Mouse (Mus musculus): ENCODE results near the gene Dgat2l6. TPM values are rescaled to one million over a fixed set of nuclear protein-coding genes. Genes with fewer than 3 reads are reported as not detected.

The Dgat2l6 gene
- polyA plus RNA-seq, 1 experiment from 2014 or later, result not detected

DNA sequence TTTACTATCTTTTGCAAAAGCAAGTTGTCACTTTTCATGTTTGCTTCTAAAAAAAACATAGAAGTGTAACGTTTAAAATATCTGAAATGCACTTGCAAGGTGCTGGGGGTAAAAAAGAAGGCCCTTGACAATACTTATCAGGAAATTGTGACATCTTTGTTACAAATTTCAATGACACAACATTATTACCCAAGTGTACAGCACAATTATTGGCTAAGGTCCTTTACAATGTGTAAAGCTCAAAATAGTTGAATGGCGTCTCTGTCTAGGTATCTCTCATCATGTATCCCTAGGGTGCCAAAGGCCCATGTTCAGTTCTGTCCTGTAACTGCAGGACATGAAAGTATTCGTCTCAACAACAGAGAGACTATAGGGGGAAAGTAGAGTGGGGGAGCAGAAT lies 31.4 kb downstream of the Dgat2l6 start:
- Histone ChIP-seq H3K4me3 (ENCODE audit: low read depth, low read length) (no peak overlapping the region), H3K4me1 (ENCODE audit: insufficient read depth) (no peaks in the 10 kb centered on the region), H3K27me3 (ENCODE audit: insufficient read depth, low read length) (peaks cover 2% of the 10 kb centered on the region; the same call in 1 of the 2 replicates), H3K27ac (ENCODE audit: low read depth) (no peak overlapping the region), H3K9ac (replicated peaks) (no peak overlapping the region), H3K4me2 (ENCODE audit: low read depth, low read length) (no peak overlapping the region), H3K36me3 (replicated peaks; ENCODE audit: insufficient read depth, low read length) (no peaks in the 10 kb centered on the region), H3K9me3 (ENCODE audit: low read length) (no peaks in the 10 kb centered on the region)
- ATAC-seq (no peak), DNase-seq (no peak)
- WGBS (ENCODE audit: insufficient replicate concordance), result 69% methylated on average over 3 of the region's 3 CpGs
- no peak for TF ChIP-seq EP300 (IDR thresholded peaks at IDR 0.05; ENCODE audit: low read depth)
- no peak for TF ChIP-seq CTCF (IDR thresholded peaks at IDR 0.05; ENCODE audit: low read depth)

DNA sequence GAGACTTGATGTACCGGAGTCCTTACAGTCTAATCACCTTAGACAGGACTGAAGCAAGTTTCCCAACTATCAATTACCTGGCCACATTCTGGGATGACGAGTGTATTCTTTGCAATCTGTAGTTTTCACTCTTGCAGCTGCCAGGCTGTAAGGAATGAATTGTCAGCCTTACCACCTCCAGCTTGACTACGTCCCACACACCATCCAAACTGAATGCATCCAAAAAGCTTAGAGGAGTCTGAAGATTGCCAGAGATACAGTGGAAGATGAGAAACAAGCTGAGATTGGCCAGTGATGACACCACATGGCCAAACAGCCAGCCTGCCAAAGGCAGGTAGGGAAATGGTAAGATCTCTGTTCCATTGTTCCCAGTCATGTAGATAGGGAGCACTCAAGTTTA lies 41.1 kb downstream of the Dgat2l6 start:
- Histone ChIP-seq H3K9me3 (ENCODE audit: low read length) (no peaks in the 10 kb centered on the region), H3K27ac (ENCODE audit: low read depth) (no peak overlapping the region), H3K4me3 (ENCODE audit: low read depth, low read length) (no peak overlapping the region), H3K27me3 (ENCODE audit: insufficient read depth, low read length) (no peaks in the 10 kb centered on the region), H3K36me3 (replicated peaks; ENCODE audit: insufficient read depth, low read length) (no peaks in the 10 kb centered on the region), H3K4me2 (ENCODE audit: low read depth, low read length) (no peak overlapping the region), H3K4me1 (ENCODE audit: insufficient read depth) (no peaks in the 10 kb centered on the region), H3K9ac (replicated peaks) (no peak overlapping the region)
- no peak for DNase-seq
- WGBS (ENCODE audit: insufficient replicate concordance), result 84% methylated on average over 3 of the region's 3 CpGs
- ATAC-seq, result no peak
- no peak for TF ChIP-seq CTCF (IDR thresholded peaks at IDR 0.05; ENCODE audit: low read depth)
- no peak for TF ChIP-seq EP300 (IDR thresholded peaks at IDR 0.05; ENCODE audit: low read depth)

DNA sequence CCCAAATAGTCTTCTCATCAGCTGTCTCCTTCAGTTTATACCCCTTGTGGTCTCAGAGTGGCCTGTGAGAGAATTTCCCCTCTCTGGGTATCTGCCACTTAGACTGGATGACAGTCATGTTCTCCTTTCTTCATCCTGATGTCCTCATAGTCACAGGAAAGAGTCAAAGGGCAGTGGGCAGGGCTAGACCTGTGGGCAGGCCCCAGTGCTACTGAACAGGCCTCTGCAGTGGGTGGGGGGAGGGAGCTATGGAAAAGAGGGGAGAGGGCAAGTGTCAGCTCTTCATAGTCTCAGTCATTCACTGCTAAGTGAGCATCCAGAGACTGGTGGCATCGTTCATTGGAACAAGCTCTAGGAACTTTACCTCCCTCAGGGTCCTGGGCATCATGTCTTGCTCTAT lies 47.3 kb downstream of the Dgat2l6 start, which contains the start of gene Awat1:
Gene Awat1, plus strand, starts transcription at position 301 of the 400 bp plus-strand sequence.
- no peak for DNase-seq
- 75% methylated on average over 1 of the region's 1 CpGs for WGBS (ENCODE audit: insufficient replicate concordance)
- peaks cover 4% of the 10 kb centered on the region; the same call in 1 of the 2 replicates for H3K27me3 ChIP-seq (ENCODE audit: insufficient read depth, low read length)
- no peaks in the 10 kb centered on the region for H3K9me3 ChIP-seq (ENCODE audit: low read length)
- no peaks in the 10 kb centered on the region for H3K36me3 ChIP-seq (replicated peaks; ENCODE audit: insufficient read depth, low read length)
- H3K27ac ChIP-seq (ENCODE audit: low read depth), result no peak within 1 kb of the TSS
- ATAC-seq, result no peak
- no peak within 1 kb of the TSS for H3K4me3 ChIP-seq (ENCODE audit: low read depth, low read length)
- no peaks in the 10 kb centered on the region for H3K4me1 ChIP-seq (ENCODE audit: insufficient read depth)
- no peak within 1 kb of the TSS for H3K4me2 ChIP-seq (ENCODE audit: low read depth, low read length)
- no peak for TF ChIP-seq EP300 (IDR thresholded peaks at IDR 0.05; ENCODE audit: low read depth)
- no peak for TF ChIP-seq CTCF (IDR thresholded peaks at IDR 0.05; ENCODE audit: low read depth)
- no peak within 1 kb of the TSS for H3K9ac ChIP-seq (replicated peaks)

DNA sequence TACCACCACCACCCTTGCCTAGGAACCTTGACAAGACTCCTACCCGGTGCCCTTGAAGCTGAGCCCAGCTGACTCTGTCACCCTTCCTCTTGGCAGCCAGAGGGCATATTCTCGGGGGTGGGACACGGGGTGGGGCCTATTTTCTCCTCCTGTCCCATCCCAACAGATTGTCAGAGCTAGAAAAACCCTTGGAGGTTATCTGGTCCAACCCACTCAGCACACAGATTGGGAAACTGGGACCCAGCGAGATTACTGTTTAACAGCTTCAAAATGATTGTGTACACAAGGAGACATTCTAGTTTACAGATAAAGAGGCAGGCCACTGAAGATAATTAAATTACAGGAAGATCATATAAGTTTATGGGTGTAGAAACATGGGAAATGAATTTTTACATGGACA lies 70.2 kb downstream of the Dgat2l6 start, which contains the start of gene P2ry4:
Gene P2ry4, minus strand, starts transcription at position 79 of the 400 bp plus-strand sequence.
- no peak within 1 kb of the TSS for H3K4me3 ChIP-seq (ENCODE audit: low read depth, low read length)
- DNase-seq, result peak; percentile 38
- peak within 1 kb of the TSS; percentile 34; the same call in 1 of the 2 replicates for H3K27ac ChIP-seq (ENCODE audit: low read depth)
- TF ChIP-seq CTCF (IDR thresholded peaks at IDR 0.05; ENCODE audit: low read depth), result no peak
- TF ChIP-seq EP300 (IDR thresholded peaks at IDR 0.05; ENCODE audit: low read depth), result no peak
- WGBS (ENCODE audit: insufficient replicate concordance), result 40% methylated on average over 4 of the region's 4 CpGs
- H3K9ac ChIP-seq (replicated peaks), result no peak within 1 kb of the TSS
- ATAC-seq, result peak; percentile 85
- no peaks in the 10 kb centered on the region for H3K9me3 ChIP-seq (ENCODE audit: low read length)
- H3K36me3 ChIP-seq (replicated peaks; ENCODE audit: insufficient read depth, low read length), result no peaks in the 10 kb centered on the region
- no peaks in the 10 kb centered on the region for H3K4me1 ChIP-seq (ENCODE audit: insufficient read depth)
- H3K27me3 ChIP-seq (ENCODE audit: insufficient read depth, low read length), result no peaks in the 10 kb centered on the region
- H3K4me2 ChIP-seq (ENCODE audit: low read depth, low read length), result 0 out of 2 replicates have a peak within 1 kb of the TSS, but pooled peaks have one; percentile 6

Other genes with a start within 250 kb of the Dgat2l6 start
- not detected in 2 replicates for gene Otud6a, start 95.8 kb upstream of the Dgat2l6 start, polyA plus RNA-seq (2015; fragmentation: Nextera tagmentation; extraction: Ambion mirVana)
- gene Awat2, start 82.1 kb upstream of the Dgat2l6 start, polyA plus RNA-seq (2015; fragmentation: Nextera tagmentation; extraction: Ambion mirVana), result 0.16 and 0.24 TPM in 2 replicates
- gene Igbp1, start 30.5 kb upstream of the Dgat2l6 start, polyA plus RNA-seq (2015; fragmentation: Nextera tagmentation; extraction: Ambion mirVana), result 17.8 and 19.2 TPM in 2 replicates
- gene Awat1, start 47.4 kb downstream of the Dgat2l6 start, polyA plus RNA-seq (2015; fragmentation: Nextera tagmentation; extraction: Ambion mirVana), result not detected in 2 replicates
- gene P2ry4, start 70.0 kb downstream of the Dgat2l6 start, polyA plus RNA-seq (2015; fragmentation: Nextera tagmentation; extraction: Ambion mirVana), result 0.99 and 1.2 TPM in 2 replicates
- not detected in 2 replicates for gene Arr3, start 80.7 kb downstream of the Dgat2l6 start, polyA plus RNA-seq (2015; fragmentation: Nextera tagmentation; extraction: Ambion mirVana)
- 6.7 and 8.4 TPM in 2 replicates for gene Kif4, start 100.9 kb downstream of the Dgat2l6 start, polyA plus RNA-seq (2015; fragmentation: Nextera tagmentation; extraction: Ambion mirVana)
- 40.0 and 40.2 TPM in 2 replicates for gene Pdzd11, start 101.7 kb downstream of the Dgat2l6 start, polyA plus RNA-seq (2015; fragmentation: Nextera tagmentation; extraction: Ambion mirVana)
- gene Gdpd2, start 205.0 kb downstream of the Dgat2l6 start, polyA plus RNA-seq (2015; fragmentation: Nextera tagmentation; extraction: Ambion mirVana), result 0.04 TPM in 1 of 2 replicates, not detected in the other
- 0.42 and 0.43 TPM in 2 replicates for gene Dlg3, start 242.9 kb downstream of the Dgat2l6 start, polyA plus RNA-seq (2015; fragmentation: Nextera tagmentation; extraction: Ambion mirVana)

All from liver, postnatal 0 days (tissue).